Comparison of ENCODE assay signal across 15 mouse cellular contexts in genomic region chr6:49151465-49151864, GRCm38 (mm10).
A peak's percentile ranks its signal among the peaks of the same experiment; 100 is the strongest.
DNase-seq lines count a peak whose midpoint lies in the region; ATAC-seq lines count a peak whose summit lies in the region.
"Had no signal": no experiment of that assay in that cellular context is flagged by ENCODE, and none has a peak within 500 bp of the region (broad histone marks: within the 10 kb centered on the region; RNA-seq: fewer than 3 reads in every experiment).

No protein-coding gene starts in this region.

- H3K4me1 ChIP-seq in liver, embryonic 13.5 days (replicated peaks): peaks cover 44% of the 10 kb centered on the region
- peaks cover 29% of the 10 kb centered on the region for H3K4me1 ChIP-seq in liver, embryonic 11.5 days (replicated peaks; ENCODE audit: control insufficient read depth, insufficient read depth, low read length)
- peaks cover 24% of the 10 kb centered on the region for H3K4me1 ChIP-seq in intestine, embryonic 16.5 days (ENCODE audit: control insufficient read depth, insufficient read depth, low read length)
- H3K4me1 ChIP-seq in liver, embryonic 15.5 days (replicated peaks): peaks cover 24% of the 10 kb centered on the region

- H3K9ac ChIP-seq in liver, embryonic 13.5 days: no peak overlapping the region; the same call in 1 of the 2 replicates
- no peak overlapping the region for H3K9ac ChIP-seq in liver, embryonic 11.5 days (ENCODE audit: low read depth, low read length)
- H3K9ac ChIP-seq in intestine, embryonic 16.5 days (ENCODE audit: low read depth, low read length): 0 out of 2 replicates have a peak overlapping the region, but pooled peaks have one; percentile 38
- no peak overlapping the region for H3K9ac ChIP-seq in liver, embryonic 15.5 days
- H3K9ac ChIP-seq: embryonic facial prominence, embryonic 15.5 days; hindbrain, embryonic 15.5 days had no signal

- H3K4me2 ChIP-seq in liver, embryonic 13.5 days: no peak overlapping the region
- no peak overlapping the region for H3K4me2 ChIP-seq in liver, embryonic 11.5 days
- H3K4me2 ChIP-seq in intestine, embryonic 16.5 days (ENCODE audit: low read depth, low read length): no peak overlapping the region
- no peak overlapping the region for H3K4me2 ChIP-seq in liver, embryonic 15.5 days
- H3K4me2 ChIP-seq: embryonic facial prominence, embryonic 15.5 days; heart, embryonic 11.5 days; hindbrain, embryonic 15.5 days had no signal

- no peaks in the 10 kb centered on the region for H3K36me3 ChIP-seq in liver, embryonic 13.5 days
- H3K36me3 ChIP-seq in liver, embryonic 11.5 days (ENCODE audit: control insufficient read depth, insufficient read depth, low read length): no peaks in the 10 kb centered on the region
- no peaks in the 10 kb centered on the region for H3K36me3 ChIP-seq in intestine, embryonic 16.5 days (ENCODE audit: control insufficient read depth, insufficient read depth, low read length)
- no peaks in the 10 kb centered on the region for H3K36me3 ChIP-seq in liver, embryonic 15.5 days (replicated peaks)
- H3K36me3 ChIP-seq: embryonic facial prominence, embryonic 15.5 days; hindbrain, embryonic 15.5 days had no signal

- 78% methylated on average over 4 of the region's 4 CpGs for WGBS in liver, embryonic 13.5 days (ENCODE audit: insufficient replicate concordance)
- 80% methylated on average over 4 of the region's 4 CpGs for WGBS in liver, embryonic 11.5 days
- 63% methylated on average over 4 of the region's 4 CpGs for WGBS in intestine, embryonic 16.5 days
- WGBS in liver, embryonic 15.5 days (ENCODE audit: insufficient replicate concordance): 72% methylated on average over 4 of the region's 4 CpGs

- no peak overlapping the region for H3K4me3 ChIP-seq in liver, embryonic 13.5 days (replicated peaks)
- no peak overlapping the region for H3K4me3 ChIP-seq in liver, embryonic 11.5 days (ENCODE audit: low read depth, low read length)
- H3K4me3 ChIP-seq in intestine, embryonic 16.5 days (ENCODE audit: low read length): no peak overlapping the region
- no peak overlapping the region for H3K4me3 ChIP-seq in liver, embryonic 15.5 days (replicated peaks)
- H3K4me3 ChIP-seq: embryonic facial prominence, embryonic 15.5 days; hindbrain, embryonic 15.5 days; limb, embryonic 10.5 days had no signal

- H3K27me3 ChIP-seq in liver, embryonic 13.5 days: no peaks in the 10 kb centered on the region
- no peaks in the 10 kb centered on the region for H3K27me3 ChIP-seq in liver, embryonic 11.5 days (replicated peaks; ENCODE audit: control insufficient read depth, insufficient read depth, low read length)
- no peaks in the 10 kb centered on the region for H3K27me3 ChIP-seq in intestine, embryonic 16.5 days (replicated peaks; ENCODE audit: control insufficient read depth, insufficient read depth, low read length)
- H3K27me3 ChIP-seq in liver, embryonic 15.5 days: no peaks in the 10 kb centered on the region
- H3K27me3 ChIP-seq: embryonic facial prominence, embryonic 15.5 days; hindbrain, embryonic 15.5 days; Patski had no signal

- no peaks in the 10 kb centered on the region for H3K9me3 ChIP-seq in liver, embryonic 13.5 days (replicated peaks)
- no peaks in the 10 kb centered on the region for H3K9me3 ChIP-seq in liver, embryonic 11.5 days (ENCODE audit: control insufficient read depth, low read length)
- no peaks in the 10 kb centered on the region for H3K9me3 ChIP-seq in intestine, embryonic 16.5 days (ENCODE audit: control insufficient read depth, low read length)
- H3K9me3 ChIP-seq in liver, embryonic 15.5 days (replicated peaks): no peaks in the 10 kb centered on the region
- H3K9me3 ChIP-seq: embryonic facial prominence, embryonic 15.5 days; hindbrain, embryonic 15.5 days; limb, embryonic 10.5 days had no signal

- peak; percentile 48; the same call in 1 of the 2 replicates for ATAC-seq in liver, embryonic 13.5 days (ENCODE audit: low read depth)
- no peak; the same call in 1 of the 2 replicates for ATAC-seq in liver, embryonic 11.5 days (replicated peaks; ENCODE audit: low FRiP score)
- ATAC-seq in intestine, embryonic 16.5 days: no peak
- ATAC-seq in liver, embryonic 15.5 days (ENCODE audit: insufficient read depth): 0 out of 2 replicates have a peak, but pooled peaks have one; percentile 17
- ATAC-seq: forebrain, embryonic 16.5 days; Patski had no signal

- peak overlapping the region; percentile 64; the same call in 1 of the 2 replicates for H3K27ac ChIP-seq in liver, embryonic 13.5 days
- H3K27ac ChIP-seq in liver, embryonic 11.5 days (ENCODE audit: low read depth, low read length): no peak overlapping the region
- H3K27ac ChIP-seq in intestine, embryonic 16.5 days (ENCODE audit: low read length): peak overlapping the region; percentile 97
- H3K27ac ChIP-seq in liver, embryonic 15.5 days (replicated peaks): peak overlapping the region; percentile 49
- H3K27ac ChIP-seq: embryonic facial prominence, embryonic 15.5 days; hindbrain, embryonic 15.5 days; limb, embryonic 10.5 days had no signal

- no peak for DNase-seq in liver, embryonic 13.5 days
- DNase-seq in liver, embryonic 11.5 days (ENCODE audit: low spot score): no peak
- peak; percentile 59 for DNase-seq in ZHBTc4 (ENCODE audit: low read depth, low spot score)
- no peak for DNase-seq in left cerebral cortex, adult 9 months (ENCODE audit: low spot score in 2 of 2)
- no peak for DNase-seq in urinary bladder, postnatal 4 days (ENCODE audit: low spot score in 2 of 2)
- DNase-seq: gastrocnemius, postnatal 25 days; right cerebral cortex, postnatal 4 days had no signal

Comparison
In these comparisons a context has a peak if more than half of its experiments do, and no peak if none do; other contexts are left out.
1. ATAC-seq: peak in liver, embryonic 13.5 days (single experiment) and liver, embryonic 15.5 days (single experiment); none in liver, embryonic 11.5 days (single experiment) and intestine, embryonic 16.5 days (single experiment).